Mouse (Mus musculus): ENCODE measurements around the gene Dmbx1.

Dmbx1 gene

GRCm38 (mm10) chr4:115919911-115920310 lies 19.8 kb downstream of the Dmbx1 start:
- Histone ChIP-seq H3K27me3 (ENCODE audit: insufficient read depth, low read length) (peaks cover 89% of the 10 kb centered on the region), H3K4me3 (replicated peaks; ENCODE audit: low read length) (no peak overlapping the region), H3K4me1 (replicated peaks; ENCODE audit: low read depth, low read length) (peaks cover 16% of the 10 kb centered on the region), H3K9me3 (ENCODE audit: low read length) (no peaks in the 10 kb centered on the region), H3K36me3 (ENCODE audit: insufficient read depth, low read length) (no peaks in the 10 kb centered on the region)
- TF ChIP-seq POU5F1 (IDR thresholded peaks at IDR 0.05; ENCODE audit: borderline replicate concordance, low read length) (no peak), CTCF (conservative IDR thresholded peaks at IDR 0.05; ENCODE audit: low read length) (no peak), NANOG (IDR thresholded peaks at IDR 0.05; ENCODE audit: borderline replicate concordance, low read length) (no peak)

- no peaks in the 10 kb centered on the region for H3K36me3 ChIP-seq (ENCODE audit: insufficient read depth, low read length)
- TF ChIP-seq CTCF (conservative IDR thresholded peaks at IDR 0.05; ENCODE audit: low read length) (no peak), NANOG (IDR thresholded peaks at IDR 0.05; ENCODE audit: borderline replicate concordance, low read length) (no peak), POU5F1 (IDR thresholded peaks at IDR 0.05; ENCODE audit: borderline replicate concordance, low read length) (no peak)
These were observed 28.1 kb downstream of the Dmbx1 start for GRCm38 (mm10) chr4:115911586-115911985.

GRCm38 (mm10) chr4:115908641-115909040 lies 31.1 kb downstream of the Dmbx1 start:
- Histone ChIP-seq H3K36me3 (ENCODE audit: insufficient read depth, low read length) (no peaks in the 10 kb centered on the region), H3K27me3 (ENCODE audit: insufficient read depth, low read length) (peaks cover 82% of the 10 kb centered on the region), H3K4me3 (replicated peaks; ENCODE audit: low read length) (no peak overlapping the region), H3K9me3 (ENCODE audit: low read length) (no peaks in the 10 kb centered on the region), H3K4me1 (replicated peaks; ENCODE audit: low read depth, low read length) (peaks cover 27% of the 10 kb centered on the region)
- TF ChIP-seq POU5F1 (IDR thresholded peaks at IDR 0.05; ENCODE audit: borderline replicate concordance, low read length) (no peak), CTCF (conservative IDR thresholded peaks at IDR 0.05; ENCODE audit: low read length) (no peak), NANOG (IDR thresholded peaks at IDR 0.05; ENCODE audit: borderline replicate concordance, low read length) (no peak)

More at GRCm38 (mm10) chr4:115911586-115911985, 28.1 kb downstream of the Dmbx1 start:
- Histone ChIP-seq H3K9me3 (ENCODE audit: low read length) (no peaks in the 10 kb centered on the region), H3K4me1 (replicated peaks; ENCODE audit: low read depth, low read length) (peaks cover 20% of the 10 kb centered on the region), H3K4me3 (replicated peaks; ENCODE audit: low read length) (no peak overlapping the region), H3K27me3 (ENCODE audit: insufficient read depth, low read length) (peaks cover 76% of the 10 kb centered on the region)

DNA sequence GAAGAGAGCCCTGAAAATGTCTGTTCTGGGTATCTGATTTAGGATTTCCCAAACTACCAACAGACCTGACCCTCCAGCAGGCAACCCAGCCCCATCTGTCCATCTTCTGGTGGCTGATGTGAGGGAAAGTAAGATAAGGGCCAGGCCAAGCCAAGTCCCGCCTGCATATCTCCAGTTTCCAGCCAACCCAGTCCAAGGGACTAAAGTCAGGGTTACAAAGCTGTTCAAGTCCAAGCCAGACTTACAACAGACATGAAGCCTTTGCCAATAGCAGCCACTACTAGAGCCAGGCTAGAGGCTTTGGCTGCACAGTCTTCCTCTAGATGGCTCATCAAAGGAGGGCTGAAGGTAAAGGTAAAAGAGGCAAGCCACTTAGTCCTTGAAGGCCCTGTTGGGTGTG lies 31.7 kb downstream of the Dmbx1 start:
- no peaks in the 10 kb centered on the region for H3K36me3 ChIP-seq (ENCODE audit: insufficient read depth, low read length)
- peaks cover 27% of the 10 kb centered on the region for H3K4me1 ChIP-seq (replicated peaks; ENCODE audit: low read depth, low read length)
- TF ChIP-seq CTCF (conservative IDR thresholded peaks at IDR 0.05; ENCODE audit: low read length) (no peak), NANOG (IDR thresholded peaks at IDR 0.05; ENCODE audit: borderline replicate concordance, low read length) (no peak), POU5F1 (IDR thresholded peaks at IDR 0.05; ENCODE audit: borderline replicate concordance, low read length) (no peak)
- no peaks in the 10 kb centered on the region for H3K9me3 ChIP-seq (ENCODE audit: low read length)
- H3K4me3 ChIP-seq (replicated peaks; ENCODE audit: low read length), result no peak overlapping the region
- H3K27me3 ChIP-seq (ENCODE audit: insufficient read depth, low read length), result peaks cover 79% of the 10 kb centered on the region

GRCm38 (mm10) chr4:115906791-115907190 lies 32.9 kb downstream of the Dmbx1 start:
- Histone ChIP-seq H3K4me3 (replicated peaks; ENCODE audit: low read length) (no peak overlapping the region), H3K27me3 (ENCODE audit: insufficient read depth, low read length) (peaks cover 82% of the 10 kb centered on the region), H3K9me3 (ENCODE audit: low read length) (no peaks in the 10 kb centered on the region), H3K4me1 (replicated peaks; ENCODE audit: low read depth, low read length) (peaks cover 22% of the 10 kb centered on the region), H3K36me3 (ENCODE audit: insufficient read depth, low read length) (no peaks in the 10 kb centered on the region)
- TF ChIP-seq CTCF (conservative IDR thresholded peaks at IDR 0.05; ENCODE audit: low read length) (no peak), POU5F1 (IDR thresholded peaks at IDR 0.05; ENCODE audit: borderline replicate concordance, low read length) (no peak), NANOG (IDR thresholded peaks at IDR 0.05; ENCODE audit: borderline replicate concordance, low read length) (no peak)

GRCm38 (mm10) chr4:115905701-115906100 lies 34.0 kb downstream of the Dmbx1 start:
- peaks cover 84% of the 10 kb centered on the region for H3K27me3 ChIP-seq (ENCODE audit: insufficient read depth, low read length)
- no peak overlapping the region for H3K4me3 ChIP-seq (replicated peaks; ENCODE audit: low read length)
- TF ChIP-seq NANOG (IDR thresholded peaks at IDR 0.05; ENCODE audit: borderline replicate concordance, low read length) (no peak), POU5F1 (IDR thresholded peaks at IDR 0.05; ENCODE audit: borderline replicate concordance, low read length) (no peak), CTCF (conservative IDR thresholded peaks at IDR 0.05; ENCODE audit: low read length) (no peak)
- H3K36me3 ChIP-seq (ENCODE audit: insufficient read depth, low read length), result no peaks in the 10 kb centered on the region
- H3K4me1 ChIP-seq (replicated peaks; ENCODE audit: low read depth, low read length), result peaks cover 13% of the 10 kb centered on the region; the same call in 1 of the 2 replicates
- no peaks in the 10 kb centered on the region for H3K9me3 ChIP-seq (ENCODE audit: low read length)

GRCm38 (mm10) chr4:115904375-115904774 lies 35.4 kb downstream of the Dmbx1 start:
- Histone ChIP-seq H3K27me3 (ENCODE audit: insufficient read depth, low read length) (peaks cover 89% of the 10 kb centered on the region), H3K9me3 (ENCODE audit: low read length) (no peaks in the 10 kb centered on the region), H3K4me1 (replicated peaks; ENCODE audit: low read depth, low read length) (peaks cover 13% of the 10 kb centered on the region; the same call in 1 of the 2 replicates), H3K4me3 (replicated peaks; ENCODE audit: low read length) (no peak overlapping the region), H3K36me3 (ENCODE audit: insufficient read depth, low read length) (no peaks in the 10 kb centered on the region)
- TF ChIP-seq POU5F1 (IDR thresholded peaks at IDR 0.05; ENCODE audit: borderline replicate concordance, low read length) (no peak), NANOG (IDR thresholded peaks at IDR 0.05; ENCODE audit: borderline replicate concordance, low read length) (no peak), CTCF (conservative IDR thresholded peaks at IDR 0.05; ENCODE audit: low read length) (no peak)

- H3K36me3 ChIP-seq (ENCODE audit: insufficient read depth, low read length), result no peaks in the 10 kb centered on the region
- TF ChIP-seq POU5F1 (IDR thresholded peaks at IDR 0.05; ENCODE audit: borderline replicate concordance, low read length) (no peak), NANOG (IDR thresholded peaks at IDR 0.05; ENCODE audit: borderline replicate concordance, low read length) (no peak), CTCF (conservative IDR thresholded peaks at IDR 0.05; ENCODE audit: low read length) (peak; percentile 56)
- peaks cover 90% of the 10 kb centered on the region for H3K27me3 ChIP-seq (ENCODE audit: insufficient read depth, low read length)
- H3K4me3 ChIP-seq (replicated peaks; ENCODE audit: low read length), result no peak overlapping the region
- H3K9me3 ChIP-seq (ENCODE audit: low read length), result no peaks in the 10 kb centered on the region
- H3K4me1 ChIP-seq (replicated peaks; ENCODE audit: low read depth, low read length), result peaks cover 17% of the 10 kb centered on the region
These were observed 36.9 kb downstream of the Dmbx1 start for GRCm38 (mm10) chr4:115902816-115903215.
